Mouse (Mus musculus) activated CD4-positive, CD25-positive, alpha-beta regulatory T cell, adult 9 weeks (primary cell): ENCODE measurements around the gene Tent5c. TPM values are rescaled to one million over a fixed set of nuclear protein-coding genes. Genes with fewer than 3 reads are reported as not detected.

Experiments
- polyA plus RNA-seq: library from polyadenylated mRNA; unstranded; fragments of 100-300 nt; shearing (Covaris generic); gene quantifications from one replicate; pipeline ENCODE4 v1.2.1, GENCODE M21; 2017

Gene Tent5c
- 77.0 TPM for polyA plus RNA-seq

GRCm38 (mm10) chr3:100489133-100490009 lies at the start of gene Tent5c:
Gene Tent5c (minus strand): TSS chr3:100489324.

Other genes with a start within 250 kb of the Tent5c start
- 41.1 TPM for gene Man1a2, start 196.2 kb upstream of the Tent5c start, polyA plus RNA-seq